Mouse (Mus musculus) cerebellum, adult 2 months (tissue): ENCODE measurements at regions not wholly inside any gene's neighbourhood (a gene's known extent, or its start where the extent isn't known, plus 50 kb on each side); places are given as distances from the start of the nearest gene placed in this dataset.

Experiments
- CTCF ChIP-seq: fragments of 200-500 bp; IDR thresholded peaks from 2 replicates; pipeline ENCODE4 v1.5.1; 2011; ENCODE audit warnings: low read depth, mild to moderate bottlenecking, control low read depth, low read length, moderate library complexity, borderline replicate concordance; ENCODE audit not compliant: insufficient read depth
- POLR2A ChIP-seq: fragments of 200-500 bp; IDR thresholded peaks from 2 replicates; pipeline ENCODE4 v1.6.1; 2011; ENCODE audit warnings: low read length, control low read depth, borderline replicate concordance; ENCODE audit not compliant: insufficient read depth

DNA sequence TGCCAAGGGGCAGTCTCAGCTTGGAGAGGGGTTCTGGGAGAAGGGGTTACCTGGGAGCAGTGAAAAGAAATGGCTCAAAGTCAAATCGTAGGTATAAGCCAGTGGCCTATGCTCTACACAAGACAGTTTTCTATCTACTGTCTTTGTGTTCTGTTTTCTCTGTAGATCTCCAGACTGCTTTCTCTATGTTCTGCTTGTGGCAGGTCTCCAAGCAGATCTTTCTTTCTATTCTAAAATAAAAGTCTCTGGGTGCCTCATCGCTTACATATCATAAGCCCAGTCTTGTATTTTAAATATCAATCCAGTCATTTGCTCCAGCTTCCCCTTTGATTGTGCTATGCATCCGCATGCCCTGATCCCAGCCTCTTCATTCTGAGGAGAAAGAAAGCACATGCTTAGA lies 69.9 kb upstream of the Tyrp1 start:
- TF ChIP-seq CTCF, result no peak
- no peak for TF ChIP-seq POLR2A
